Mouse (Mus musculus) Patski (cell line): ENCODE results near the gene Slit1. TPM values are rescaled to one million over a fixed set of nuclear protein-coding genes. Genes with fewer than 3 reads are reported as not detected.

Experiments used
- ATAC-seq: fragments of 100-300 bp; one replicate; pipeline ENCODE4 v1.8.0; 2021
- CTCF ChIA-PET: fragments of 350-600 bp; sonication (Branson Sonifier 250); formaldehyde crosslinking; loops from one replicate; lab custom pipeline; 2022; ENCODE audit warnings: inconsistent platforms; lab: Charles Lee
- POLR2A ChIA-PET: fragments of 350-600 bp; sonication (Branson Sonifier 250); formaldehyde crosslinking; loops from one replicate; lab custom pipeline; 2022; ENCODE audit warnings: antibody characterized with exemption, inconsistent platforms; lab: Charles Lee
- DNase-seq: peaks from one replicate; pipeline ENCODE4 v3.0.0-alpha.2; 2011; ENCODE audit warnings: low read depth, low spot score
- H3K27me3 ChIP-seq: fragments of 371-371 bp; one replicate; pipeline ENCODE4 v1.5.1; 2021
- CTCF ChIP-seq: fragments of 100-300 bp; IDR thresholded peaks from one replicate; pipeline ENCODE4 v1.5.1; 2021
- in situ Hi-C: fragments of 300-500 bp; cut with MboI; formaldehyde crosslinking; loops from 3 replicates; pipeline ENCODE4 v1.11.1; 2018; ENCODE audit warnings: low pct_unique_long_range_greater_than_20kb, mixed read lengths
- polyA plus RNA-seq: library from polyadenylated mRNA; unstranded; gene quantifications from one replicate; pipeline ENCODE4 v1.2.3, GENCODE M21; 2021

Slit1 gene
- polyA plus RNA-seq, 1 experiment from 2014 or later = 0.08 TPM

- peaks cover 27% of the 10 kb centered on the region for H3K27me3 ChIP-seq
- no peak for TF ChIP-seq CTCF
- no peak for ATAC-seq
- in situ Hi-C loops = no loop called here
- ChIA-PET CTCF (no interaction called here), POLR2A (interaction anchor here (0.6 kb wide), 1 partner anchor 403 kb away, joined by 4 read pairs; no protein-coding TSS in a partner anchor)
- no peak for DNase-seq
Observed at GRCm38 (mm10) chr19:41693727-41694126, 49.7 kb downstream of the Slit1 start.

DNA sequence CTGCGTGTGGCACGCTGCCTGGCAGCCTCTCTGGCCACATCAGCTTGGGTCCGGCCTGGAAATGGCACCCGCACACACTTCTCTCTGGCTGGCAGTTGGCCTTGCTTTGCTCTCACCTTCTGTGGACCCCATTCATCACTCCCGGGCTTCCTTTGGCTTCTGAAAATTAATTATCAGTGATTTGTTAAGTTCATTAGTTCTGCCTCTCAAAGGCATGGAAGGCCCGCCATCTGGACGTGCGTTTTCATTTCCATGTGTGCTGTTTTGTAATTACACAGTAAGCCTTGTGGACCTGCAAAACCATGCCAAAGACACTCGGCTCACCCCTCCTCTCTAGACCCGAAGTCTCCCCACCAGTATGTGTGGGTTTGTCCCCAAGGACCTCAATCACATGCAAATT lies 53.4 kb downstream of the Slit1 start:
- in situ Hi-C loops = no loop called here
- DNase-seq (no peak), ATAC-seq (no peak)
- peaks cover 32% of the 10 kb centered on the region for H3K27me3 ChIP-seq
- CTCF ChIA-PET = no interaction called here
- TF ChIP-seq CTCF = no peak
- POLR2A ChIA-PET = no interaction called here

DNA sequence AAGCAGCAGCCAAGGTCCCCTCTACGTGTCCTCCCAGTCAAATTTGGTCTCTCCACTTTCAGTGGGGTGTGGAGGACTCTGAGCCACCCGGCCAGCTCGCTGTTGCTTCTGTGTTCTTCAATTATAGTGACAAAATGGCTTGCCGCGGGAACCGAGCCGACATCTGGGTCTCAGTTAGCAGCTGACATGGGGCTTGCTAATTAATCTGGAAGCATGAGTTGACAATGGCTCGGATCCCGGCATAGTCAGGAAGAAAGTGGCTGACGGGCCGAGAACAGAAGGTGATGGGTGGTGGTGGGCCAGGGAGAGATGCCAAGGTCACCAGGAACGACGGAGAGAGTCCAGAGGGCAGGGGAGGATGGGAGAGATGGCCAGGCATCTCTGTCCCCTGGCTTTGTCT lies 55.2 kb downstream of the Slit1 start:
- no peak for TF ChIP-seq CTCF
- DNase-seq (no peak), ATAC-seq (no peak)
- ChIA-PET CTCF (interaction anchor here (1.6 kb wide), 1 partner anchor 13 kb away, joined by 3 read pairs; no protein-coding TSS in a partner anchor), POLR2A (no interaction called here)
- in situ Hi-C loops = no loop called here
- peaks cover 30% of the 10 kb centered on the region for H3K27me3 ChIP-seq

GRCm38 (mm10) chr19:41687836-41688235 lies 55.6 kb downstream of the Slit1 start:
- CTCF ChIA-PET = interaction anchor here (1.6 kb wide), 1 partner anchor 13 kb away, joined by 3 read pairs; no protein-coding TSS in a partner anchor

GRCm38 (mm10) chr19:41686194-41686593 lies 57.3 kb downstream of the Slit1 start:
- ChIA-PET CTCF (no interaction called here), POLR2A (interaction anchor here (1.6 kb wide), 1 partner anchor 12 kb away, joined by 3 read pairs; no protein-coding TSS in a partner anchor)
- H3K27me3 ChIP-seq = peaks cover 30% of the 10 kb centered on the region
- ATAC-seq = no peak
- in situ Hi-C loops = no loop called here
- DNase-seq = no peak
- TF ChIP-seq CTCF = no peak

More at GRCm38 (mm10) chr19:41687836-41688235, 55.6 kb downstream of the Slit1 start:
- H3K27me3 ChIP-seq = peaks cover 27% of the 10 kb centered on the region
- in situ Hi-C loops = no loop called here
- no peak for DNase-seq
- TF ChIP-seq CTCF = no peak
- no peak for ATAC-seq
- POLR2A ChIA-PET = no interaction called here

GRCm38 (mm10) chr19:41685453-41686086 lies 57.9 kb downstream of the Slit1 start:
- DNase-seq (no peak), ATAC-seq (no peak)
- POLR2A ChIA-PET = interaction anchor here (0.5 to 1.6 kb wide), 2 partner anchors 12 to 525 kb away, joined by 3 to 8 read pairs; no protein-coding TSS in a partner anchor
- TF ChIP-seq CTCF = no peak
- in situ Hi-C loops = no loop called here
- H3K27me3 ChIP-seq = peaks cover 30% of the 10 kb centered on the region
- CTCF ChIA-PET = no interaction called here

- CTCF ChIA-PET = no interaction called here
- in situ Hi-C loops = no loop called here
- ATAC-seq = no peak
Observed at GRCm38 (mm10) chr19:41684874-41685273, 58.6 kb downstream of the Slit1 start.

GRCm38 (mm10) chr19:41683951-41684350 lies 59.5 kb downstream of the Slit1 start:
- CTCF ChIA-PET = no interaction called here
- no peak for DNase-seq
- no peak for TF ChIP-seq CTCF
- in situ Hi-C loops = no loop called here
- peaks cover 24% of the 10 kb centered on the region for H3K27me3 ChIP-seq
- POLR2A ChIA-PET = no interaction called here
- no peak for ATAC-seq

More at GRCm38 (mm10) chr19:41684874-41685273, 58.6 kb downstream of the Slit1 start:
- no peak for DNase-seq
- TF ChIP-seq CTCF = no peak
- peaks cover 27% of the 10 kb centered on the region for H3K27me3 ChIP-seq
- POLR2A ChIA-PET = interaction anchor here (1.6 kb wide), 1 partner anchor 13 kb away, joined by 3 read pairs; no protein-coding TSS in a partner anchor

DNA sequence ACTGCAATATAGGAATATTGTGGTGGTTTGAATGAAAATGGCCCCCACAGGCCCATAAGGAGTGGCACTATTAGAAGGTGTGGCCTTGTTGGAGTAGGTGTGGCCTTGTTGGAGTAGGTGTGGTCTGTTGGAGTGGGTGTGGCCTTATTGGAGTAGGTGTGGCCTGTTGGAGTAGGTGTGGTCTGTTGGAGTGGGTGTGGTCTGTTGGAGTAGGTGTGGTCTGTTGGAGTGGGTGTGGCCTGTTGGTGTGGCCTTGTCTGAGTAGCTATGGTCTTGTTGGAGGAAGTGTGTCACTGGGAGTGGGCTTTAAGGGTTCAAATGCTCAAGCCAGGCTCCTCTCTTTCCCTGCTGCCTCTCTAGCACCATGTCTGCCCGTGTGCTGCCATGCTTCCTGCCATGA lies 63.2 kb downstream of the Slit1 start:
- ATAC-seq = no peak
- ChIA-PET POLR2A (no interaction called here), CTCF (no interaction called here)
- H3K27me3 ChIP-seq = peaks cover 14% of the 10 kb centered on the region
- in situ Hi-C loops = no loop called here
- no peak for TF ChIP-seq CTCF
- no peak for DNase-seq

- in situ Hi-C loops = no loop called here
- ChIA-PET POLR2A (no interaction called here), CTCF (no interaction called here)
Observed at GRCm38 (mm10) chr19:41679028-41679427, 64.4 kb downstream of the Slit1 start.

GRCm38 (mm10) chr19:41677575-41677974 lies 65.9 kb downstream of the Slit1 start:
- no peak for DNase-seq
- ATAC-seq = no peak
- in situ Hi-C loops = no loop called here
- CTCF ChIA-PET = interaction anchor here (0.6 kb wide), 1 partner anchor 96 kb away, joined by 3 read pairs; no protein-coding TSS in a partner anchor
- POLR2A ChIA-PET = no interaction called here
- no peak for TF ChIP-seq CTCF
- peaks cover under 1% of the 10 kb centered on the region for H3K27me3 ChIP-seq

More at GRCm38 (mm10) chr19:41679028-41679427, 64.4 kb downstream of the Slit1 start:
- TF ChIP-seq CTCF = no peak
- DNase-seq = no peak
- ATAC-seq = no peak
- peaks cover 4% of the 10 kb centered on the region for H3K27me3 ChIP-seq
